Mouse (Mus musculus): ENCODE results near the gene Sgms1.
"Not testable (repeated sequence)": the region's sequence is repeated elsewhere in the genome, so short reads cannot be mapped to it uniquely, and the experiment has no call there.

Sgms1 gene

DNA sequence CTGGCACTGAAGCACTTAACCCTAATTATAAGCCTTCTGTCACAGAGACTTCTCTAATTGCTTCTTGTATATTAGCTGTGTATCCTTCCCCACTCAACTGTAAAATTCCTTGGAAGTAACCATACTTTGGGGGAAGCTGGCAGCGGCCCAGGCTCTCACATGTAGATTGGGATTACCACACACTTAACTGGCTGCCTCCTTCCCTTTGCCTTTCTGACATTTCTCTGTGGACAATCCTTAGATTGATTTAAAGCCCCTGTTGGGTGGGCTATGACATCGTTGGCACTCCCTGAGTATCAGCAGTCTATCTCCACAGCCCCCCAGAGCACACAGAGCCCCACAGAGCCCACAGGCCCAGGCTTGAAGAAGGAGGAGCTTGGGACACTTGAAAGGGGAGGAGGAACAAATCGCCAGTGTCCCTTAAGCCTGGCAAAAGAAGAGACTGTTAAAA is 8.0 kb downstream of the Sgms1 start:
- no peak for DNase-seq

DNA sequence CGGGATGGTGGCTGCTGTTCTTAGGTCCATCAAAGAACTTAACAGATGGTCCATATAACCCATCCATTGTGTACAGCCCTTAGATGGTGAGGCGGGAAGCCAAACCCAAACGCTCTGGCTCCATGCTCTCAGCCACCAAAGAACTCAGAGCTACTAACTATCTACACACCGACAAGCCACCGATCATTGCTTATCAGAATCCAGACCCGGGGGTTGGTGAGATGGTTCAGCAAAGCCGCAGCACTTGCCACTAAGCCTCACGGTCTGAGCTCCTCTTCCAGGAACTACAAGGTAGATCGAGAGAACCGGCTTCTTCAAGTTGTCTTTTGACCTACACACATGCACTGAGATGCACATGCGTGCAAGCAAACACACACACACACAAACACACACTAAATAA is 8.8 kb downstream of the Sgms1 start:
- DNase-seq: no peak

DNA sequence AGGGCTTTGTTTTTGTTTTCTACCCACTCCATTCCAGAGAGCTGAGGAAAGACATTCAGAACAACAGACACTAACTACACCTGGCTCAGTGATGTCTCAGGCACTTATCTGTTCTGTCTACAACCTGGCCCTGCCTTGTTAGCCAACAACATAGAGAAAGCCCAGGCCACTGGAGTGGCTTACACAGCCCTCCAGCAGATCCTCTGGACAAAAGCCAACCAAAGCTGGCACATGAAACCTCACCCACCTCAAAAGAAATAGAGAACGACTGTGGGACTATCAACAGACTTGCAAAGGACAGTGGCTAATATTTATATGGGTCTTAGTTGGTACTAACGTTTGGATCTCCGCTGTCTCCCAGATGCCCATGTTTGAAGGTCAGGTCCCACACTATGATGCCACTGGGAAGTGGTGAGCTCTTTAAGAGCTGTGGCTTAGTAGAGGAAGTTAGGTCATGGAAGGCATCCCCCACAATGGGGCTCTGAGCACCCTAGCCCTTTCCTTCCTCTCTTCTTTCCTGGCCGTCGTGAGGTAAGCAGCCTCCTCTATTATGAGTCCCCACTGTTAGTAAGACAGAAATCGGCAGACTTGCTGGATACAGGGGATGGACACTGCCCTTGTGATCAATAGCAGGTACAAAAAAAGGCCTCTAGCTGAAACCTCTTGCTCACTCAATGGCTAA is 10.1 kb downstream of the Sgms1 start:
- DNase-seq: no peak

DNA sequence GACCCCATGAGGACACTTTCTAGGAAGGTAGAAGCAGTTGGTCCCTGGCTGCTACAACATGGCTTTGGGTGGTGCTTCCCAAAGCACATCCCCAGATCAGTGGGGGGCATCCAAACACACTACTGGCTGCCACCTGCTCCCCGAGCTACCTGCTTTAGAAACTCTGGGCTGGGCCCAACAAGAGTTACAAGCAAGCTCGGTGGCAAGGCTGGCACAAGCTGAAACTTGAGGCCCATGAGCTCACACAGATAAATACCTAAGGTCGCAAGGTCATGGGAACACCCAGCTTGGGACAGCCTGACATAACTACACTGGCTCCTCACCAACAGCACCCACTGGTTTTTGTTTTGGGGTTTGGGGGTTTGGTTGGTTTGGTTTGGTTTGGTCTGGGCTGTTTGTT is 10.9 kb downstream of the Sgms1 start:
- no peak for DNase-seq

- no peak for DNase-seq
These were observed 11.7 kb downstream of the Sgms1 start for GRCm38 (mm10) chr19:32377701-32378325.

DNA sequence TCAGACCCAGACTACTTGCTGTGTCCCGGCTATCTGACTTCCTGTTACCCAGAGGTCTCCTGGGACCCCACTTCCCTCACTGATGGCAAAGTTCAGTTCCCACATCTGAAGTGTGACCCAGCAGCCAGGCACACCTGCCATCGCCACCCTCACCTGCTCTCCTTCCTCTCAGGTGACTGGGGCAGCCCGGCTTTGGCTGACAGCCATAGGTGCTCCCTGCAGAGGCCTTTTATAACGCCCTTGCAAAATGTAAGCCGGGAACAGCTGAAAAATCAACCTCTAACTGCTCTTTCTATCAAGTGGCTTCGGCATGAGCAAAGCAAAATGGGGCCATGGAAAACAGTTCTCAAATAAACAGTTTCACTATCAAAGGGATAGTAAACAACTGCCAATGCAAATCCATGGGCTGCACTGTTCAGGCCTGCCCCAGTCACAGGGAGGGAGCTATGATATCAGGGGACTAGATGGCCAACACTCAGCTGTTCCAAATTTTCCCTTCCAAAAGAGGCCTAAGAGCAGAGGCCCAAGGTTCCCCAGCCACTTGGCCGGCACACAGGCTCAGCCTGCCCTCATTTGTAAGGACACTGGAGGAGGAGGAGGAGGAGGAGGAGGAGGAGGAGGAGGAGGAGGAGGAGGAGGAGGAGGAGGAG is 12.5 kb downstream of the Sgms1 start:
- no peak for DNase-seq

- DNase-seq: no peak
These were observed 13.5 kb downstream of the Sgms1 start for GRCm38 (mm10) chr19:32376054-32376453.

DNA sequence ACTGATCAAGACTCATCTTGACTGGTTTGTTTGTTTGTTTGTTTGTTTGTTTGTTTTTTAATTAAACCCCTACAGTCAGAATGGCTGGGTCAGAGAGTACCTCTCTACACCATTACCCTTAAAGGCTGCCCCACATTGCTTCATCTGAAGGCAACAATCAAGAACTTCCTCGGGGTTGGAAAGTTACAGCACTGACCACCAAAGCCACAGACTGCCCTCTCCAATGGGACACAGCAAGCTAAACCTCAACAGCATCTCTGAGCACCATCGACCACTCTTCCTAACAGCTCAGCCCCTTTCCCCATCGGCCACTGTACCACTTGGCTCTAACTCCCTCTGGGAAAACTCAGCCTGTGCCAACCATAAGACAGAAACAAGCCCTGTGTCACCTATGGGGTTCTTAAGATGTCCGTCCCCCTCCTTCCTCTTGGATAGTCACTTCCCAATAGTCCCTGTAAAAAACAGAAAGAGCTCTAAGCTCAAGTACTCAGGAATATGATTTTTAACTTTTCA is 14.0 kb downstream of the Sgms1 start:
- DNase-seq: no peak

DNA sequence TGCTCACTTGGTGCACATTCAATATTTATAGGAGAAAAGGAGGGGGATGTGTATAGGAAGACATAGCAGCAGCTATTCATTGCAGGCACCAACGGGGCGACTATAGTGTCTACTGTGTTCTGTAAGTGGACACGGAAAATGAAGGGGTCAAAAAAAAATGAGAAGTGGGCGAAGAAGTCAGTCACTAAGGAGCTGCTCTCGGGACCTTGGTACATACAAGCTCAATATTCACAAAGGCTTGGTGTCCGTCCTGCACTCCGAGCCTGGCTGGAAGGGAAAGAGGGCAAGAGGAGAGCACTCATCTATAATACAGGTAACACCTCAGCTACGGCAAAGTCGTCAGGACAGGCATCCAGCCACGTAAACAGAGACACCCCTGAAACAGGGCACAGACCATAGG is 14.8 kb downstream of the Sgms1 start:
- DNase-seq: no peak

DNA sequence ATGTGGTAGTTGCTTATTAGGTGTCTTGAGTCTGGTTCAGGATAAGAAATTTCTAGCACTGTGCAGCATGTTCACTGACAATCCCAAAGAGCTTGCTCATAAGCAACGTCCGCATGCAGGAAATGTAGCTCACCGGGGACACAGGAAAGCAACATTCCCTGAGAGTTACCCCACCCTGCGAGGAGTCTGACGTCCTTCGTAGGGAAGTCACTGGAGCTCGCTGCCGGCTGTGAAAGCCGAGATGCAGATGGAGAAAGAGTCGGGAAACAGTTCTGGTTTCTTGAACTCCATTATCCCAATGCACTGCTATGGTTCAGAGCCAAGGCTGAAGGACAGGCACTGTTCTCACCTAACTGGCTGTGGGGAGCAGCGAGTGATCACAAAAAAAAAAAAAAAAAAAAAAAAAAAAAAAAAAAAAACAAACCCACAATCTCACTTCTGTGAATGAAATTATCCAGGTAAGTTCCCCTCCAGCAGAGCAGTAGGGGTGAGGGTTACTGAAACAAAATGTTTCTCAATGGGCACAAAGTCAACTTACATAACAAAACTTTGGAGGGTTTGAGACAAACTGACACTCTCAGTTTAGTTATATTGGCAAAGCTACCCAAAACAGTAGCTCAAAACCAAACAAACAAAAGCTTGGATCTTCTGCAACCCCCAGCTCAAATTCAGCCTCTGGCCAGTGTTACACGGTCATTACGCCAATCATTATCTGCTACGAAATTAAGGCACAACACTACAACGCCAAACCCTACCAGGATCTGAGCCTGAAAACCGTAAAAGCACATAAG is 15.5 kb downstream of the Sgms1 start:
- DNase-seq: no peak

GRCm38 (mm10) chr19:32372373-32372772 is 17.1 kb downstream of the Sgms1 start:
- DNase-seq: no peak

DNA sequence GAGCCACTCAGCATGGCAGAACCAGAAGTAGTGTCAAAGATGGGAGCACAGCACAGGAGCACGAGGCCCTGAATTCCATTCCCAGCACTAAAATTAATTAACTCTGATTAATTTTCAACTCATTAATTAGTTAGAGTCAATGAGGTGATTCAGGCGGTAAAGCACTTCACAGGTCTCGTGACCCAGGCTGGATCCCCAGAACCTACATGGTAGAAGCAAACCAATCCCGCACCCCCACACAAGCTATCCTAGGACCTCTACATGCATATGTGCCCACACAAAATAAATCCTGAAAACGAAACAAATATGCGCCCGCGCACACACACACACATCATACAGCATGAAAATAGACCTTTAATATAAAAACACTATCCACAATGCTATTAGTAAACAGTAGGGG is 22.2 kb downstream of the Sgms1 start:
- DNase-seq: no peak

- DNase-seq: no peak
These were observed 23.1 kb downstream of the Sgms1 start for GRCm38 (mm10) chr19:32366406-32366805.

DNA sequence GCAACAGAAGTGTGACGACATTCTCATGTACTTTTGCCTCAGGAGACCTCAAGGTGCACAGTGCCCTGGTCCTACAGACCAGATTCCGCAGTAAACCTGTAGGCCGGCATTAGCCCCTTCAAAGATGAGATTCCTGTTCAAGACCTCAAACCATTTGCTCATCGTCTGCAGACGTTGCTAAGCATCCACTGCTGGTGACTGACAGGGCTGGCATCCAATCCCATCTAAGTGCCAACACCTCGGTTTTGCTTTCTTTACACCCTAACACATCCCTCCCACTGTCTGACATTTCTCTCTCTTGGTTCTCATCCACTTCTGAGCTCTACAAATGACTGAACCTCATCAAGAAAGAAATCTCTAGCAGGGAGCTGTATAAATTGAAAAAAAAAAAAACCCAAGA is 24.4 kb downstream of the Sgms1 start:
- DNase-seq: no peak

GRCm38 (mm10) chr19:32363587-32363986 is 25.9 kb downstream of the Sgms1 start:
- no peak for DNase-seq

GRCm38 (mm10) chr19:32362520-32362919 is 27.0 kb downstream of the Sgms1 start:
- no peak for DNase-seq

- DNase-seq: no peak
These were observed 28.4 kb downstream of the Sgms1 start for GRCm38 (mm10) chr19:32360989-32361698.

- DNase-seq: no peak
These were observed 29.0 kb downstream of the Sgms1 start for GRCm38 (mm10) chr19:32360546-32360945.

- no peak for DNase-seq
These were observed 30.6 kb downstream of the Sgms1 start for GRCm38 (mm10) chr19:32358699-32359517.

- not testable (repeated sequence) for DNase-seq
These were observed 31.5 kb downstream of the Sgms1 start for GRCm38 (mm10) chr19:32358011-32358410.

DNA sequence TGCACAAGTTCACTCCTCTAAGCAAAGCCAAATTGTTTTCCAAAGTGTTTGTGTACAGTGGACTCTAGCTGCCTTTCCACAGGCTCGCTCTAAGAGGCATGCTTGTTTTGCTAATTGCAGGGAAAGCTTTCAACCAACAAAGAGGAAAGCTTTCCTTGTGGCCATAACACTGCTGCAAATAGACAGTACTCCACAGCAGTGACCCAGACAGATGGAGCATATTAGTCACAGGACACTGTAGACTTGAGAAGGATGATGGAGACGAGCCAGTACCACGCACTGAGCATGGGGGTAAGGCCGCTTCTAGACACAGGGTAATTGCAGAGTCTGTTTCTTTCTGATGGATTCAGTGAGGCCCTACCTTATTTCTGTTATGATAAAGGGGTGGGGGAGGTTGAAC is 33.3 kb downstream of the Sgms1 start:
- no peak for DNase-seq

DNA sequence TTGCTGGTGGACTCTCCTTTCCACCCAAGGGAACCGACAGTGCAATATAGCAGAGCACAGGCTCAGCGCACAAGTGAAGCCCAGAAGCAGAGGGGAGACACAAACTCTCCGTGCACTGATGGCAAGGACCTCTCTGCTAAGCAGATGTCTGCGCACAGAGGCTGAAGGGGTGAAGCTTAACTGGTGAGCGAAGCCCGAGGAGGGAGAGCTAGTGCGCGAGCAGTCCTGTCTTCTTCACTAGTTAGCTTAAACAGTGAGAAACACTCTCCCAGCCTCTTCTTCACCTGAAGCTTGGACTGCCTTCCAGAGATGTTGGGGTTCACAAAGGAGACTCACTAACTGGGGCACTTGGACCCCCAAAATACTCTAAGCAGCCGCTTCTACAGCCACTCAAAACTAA is 36.1 kb downstream of the Sgms1 start:
- no peak for DNase-seq
